Mouse (Mus musculus) left cerebral cortex, postnatal 25 days (tissue): ENCODE measurements at regions not wholly inside any gene's neighbourhood (a gene's known extent, or its start where the extent isn't known, plus 50 kb on each side); places are given as distances from the start of the nearest gene placed in this dataset.

Experiments
- DNase-seq, 2 experiments: peaks; one replicate each; pipeline ENCODE4 v3.0.0; 2022; ENCODE audit warnings: low spot score in 2 of 2, mixed read lengths in 1 of 2
- intact Hi-C: fragments of 180-260 bp; cut with DNase I; formaldehyde crosslinking; loops from one replicate; pipeline ENCODE4 v1.15.1; 2025

GRCm38 (mm10) chr10:37079535-37079934 is 59.2 kb downstream of the Marcks start:
- DNase-seq, result no peak
- intact Hi-C loops, result no loop called here

GRCm38 (mm10) chr10:37078439-37078838 is 60.3 kb downstream of the Marcks start:
- peak; percentile 34 to 45 for DNase-seq
- intact Hi-C loops, result no loop called here

- intact Hi-C loops, result no loop called here
- no peak for DNase-seq
These were observed 61.0 kb downstream of the Marcks start for GRCm38 (mm10) chr10:37077741-37078140.

GRCm38 (mm10) chr10:37072834-37073233 is 65.9 kb downstream of the Marcks start:
- intact Hi-C loops, result loop anchor here (2.0 to 5.0 kb wide), 3 partner anchors 64 to 1776 kb away; no protein-coding TSS in a partner anchor
- DNase-seq, result peak; percentile 80 to 87

- DNase-seq, result no peak
These were observed 66.7 kb downstream of the Marcks start for GRCm38 (mm10) chr10:37072061-37072460.

GRCm38 (mm10) chr10:37071420-37071819 is 67.3 kb downstream of the Marcks start:
- no peak for DNase-seq
- intact Hi-C loops, result loop anchor here (5.0 kb wide), 1 partner anchor 1481 kb away; no protein-coding TSS in a partner anchor

More at GRCm38 (mm10) chr10:37072061-37072460, 66.7 kb downstream of the Marcks start:
- intact Hi-C loops, result loop anchor here (2.0 to 5.0 kb wide), 3 partner anchors 65 to 1777 kb away; no protein-coding TSS in a partner anchor
